Mouse (Mus musculus) spleen, adult 2 months (tissue): ENCODE measurements around the gene Glb1.

Experiments used
- CTCF ChIP-seq: fragments of 200-500 bp; IDR thresholded peaks from 2 replicates; pipeline ENCODE4 v1.5.1; 2011; ENCODE audit warnings: mild to moderate bottlenecking, inconsistent platforms; ENCODE audit not compliant: insufficient read depth, insufficient read length, insufficient replicate concordance; ENCODE audit errors: extremely low read depth
- POLR2A ChIP-seq: fragments of 200-500 bp; IDR thresholded peaks from 2 replicates; pipeline ENCODE4 v1.6.1; 2011; ENCODE audit warnings: low read depth, low read length, inconsistent platforms

DNA sequence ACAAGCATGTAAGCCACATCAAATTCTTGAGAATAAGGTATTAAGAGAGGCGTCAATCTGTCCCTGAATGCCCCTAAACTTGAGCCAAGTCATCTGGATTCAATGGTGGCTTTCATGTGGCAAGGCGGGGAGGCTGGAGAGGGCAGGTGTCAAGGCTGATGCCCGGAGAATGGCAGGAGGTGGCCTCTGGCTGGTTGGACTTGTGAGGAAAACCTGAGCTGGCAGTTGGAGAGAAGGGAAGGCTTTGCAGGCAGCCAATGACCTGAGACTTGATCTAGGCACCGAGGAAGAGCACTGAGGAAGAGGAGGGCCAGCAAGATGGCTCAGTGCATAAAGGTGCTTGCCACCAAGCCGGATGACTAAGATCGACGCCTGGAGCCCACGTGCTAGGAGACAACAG is 12.6 kb upstream of the Glb1 start:
- TF ChIP-seq POLR2A (no peak), CTCF (no peak)
